Mouse (Mus musculus) A20 (cell line): ENCODE data around the gene Bptf.
A peak's percentile ranks its signal among the peaks of the same experiment; 100 is the strongest.
"Not testable (repeated sequence)": the region's sequence is repeated elsewhere in the genome, so short reads cannot be mapped to it uniquely, and the experiment has no call there.

Experiments
- DNase-seq: peaks from one replicate; pipeline ENCODE4 v3.0.0-alpha.2; 2011; ENCODE audit warnings: low read depth, low spot score

The Bptf gene

GRCm38 (mm10) chr11:107117789-107118188, 14.1 kb downstream of the Bptf start:
- DNase-seq, result no peak

- DNase-seq, result no peak
Observed at GRCm38 (mm10) chr11:107113881-107114557, 17.9 kb downstream of the Bptf start.

- peak; percentile 65 for DNase-seq
Observed at GRCm38 (mm10) chr11:107113112-107113511, 18.8 kb downstream of the Bptf start.

GRCm38 (mm10) chr11:107109669-107110068, 22.3 kb downstream of the Bptf start:
- DNase-seq, result no peak

GRCm38 (mm10) chr11:107108892-107109291, 23.0 kb downstream of the Bptf start:
- DNase-seq, result peak; percentile 60

- DNase-seq, result no peak
Observed at GRCm38 (mm10) chr11:107107725-107108078, 24.2 kb downstream of the Bptf start.

- DNase-seq, result peak; percentile 74
Observed at GRCm38 (mm10) chr11:107106978-107107724, 24.8 kb downstream of the Bptf start.

- peak; percentile 78 for DNase-seq
Observed at GRCm38 (mm10) chr11:107106461-107106860, 25.5 kb downstream of the Bptf start.

GRCm38 (mm10) chr11:107105227-107105626, 26.7 kb downstream of the Bptf start:
- peak; percentile 88 for DNase-seq

GRCm38 (mm10) chr11:107103736-107104135, 28.2 kb downstream of the Bptf start:
- DNase-seq, result peak; percentile 73

- DNase-seq, result peak; percentile 67
Observed at GRCm38 (mm10) chr11:107103224-107103589, 28.7 kb downstream of the Bptf start.

GRCm38 (mm10) chr11:107102465-107103223, 29.3 kb downstream of the Bptf start:
- DNase-seq, result peak; percentile 87

GRCm38 (mm10) chr11:107096973-107097372, 35.0 kb downstream of the Bptf start:
- no peak for DNase-seq

- DNase-seq, result no peak
Observed at GRCm38 (mm10) chr11:107093871-107094270, 38.1 kb downstream of the Bptf start.

- no peak for DNase-seq
Observed at GRCm38 (mm10) chr11:107092637-107093036, 39.3 kb downstream of the Bptf start.

- no peak for DNase-seq
Observed at GRCm38 (mm10) chr11:107085866-107086265, 46.1 kb downstream of the Bptf start.

- no peak for DNase-seq
Observed at GRCm38 (mm10) chr11:107083480-107083879, 48.4 kb downstream of the Bptf start.

- no peak for DNase-seq
Observed at GRCm38 (mm10) chr11:107065216-107065785, 66.6 kb downstream of the Bptf start.

- DNase-seq, result no peak
Observed at GRCm38 (mm10) chr11:107064590-107064989, 67.3 kb downstream of the Bptf start.

- DNase-seq, result no peak
Observed at GRCm38 (mm10) chr11:107063067-107063466, 68.9 kb downstream of the Bptf start.

- DNase-seq, result no peak
Observed at GRCm38 (mm10) chr11:107060941-107061340, 71.0 kb downstream of the Bptf start.

- not testable (repeated sequence) for DNase-seq
Observed at GRCm38 (mm10) chr11:107059634-107060033, 72.3 kb downstream of the Bptf start.
